Mouse (Mus musculus) heart, adult 2 months (tissue): ENCODE data around the gene Mylk2.

Experiments used
- CTCF ChIP-seq: fragments of 200-600 bp; IDR thresholded peaks from 2 replicates; pipeline ENCODE4 v1.8.1; 2022; ENCODE audit warnings: antibody characterized with exemption, mild to moderate bottlenecking, moderate library complexity
- EP300 ChIP-seq: fragments of 200-500 bp; IDR thresholded peaks from 2 replicates; pipeline ENCODE4 v1.6.1; 2011; ENCODE audit warnings: low read depth, low read length, control low read depth; ENCODE audit not compliant: insufficient read depth
- POLR2A ChIP-seq: fragments of 200-500 bp; IDR thresholded peaks from 2 replicates; pipeline ENCODE4 v1.6.1; 2011; ENCODE audit warnings: mild to moderate bottlenecking, low read depth, low read length, control low read depth; ENCODE audit not compliant: insufficient read depth

GRCm38 (mm10) chr2:152896926-152897325, 14.2 kb upstream of the Mylk2 start:
- TF ChIP-seq CTCF (no peak), POLR2A (no peak), EP300 (no peak)
